Mouse (Mus musculus) G1E (cell line): Measurements from ENCODE around the gene Ago4.

Experiments
- CTCF ChIP-seq: IDR thresholded peaks from 2 replicates; pipeline ENCODE4 v1.5.1; 2012; ENCODE audit warnings: low read depth, low read length, inconsistent platforms, mixed read lengths
- GATA1 ChIP-seq: IDR thresholded peaks from 2 replicates; pipeline ENCODE4 v1.6.1; 2012; ENCODE audit warnings: borderline replicate concordance, low read length, inconsistent platforms, mixed read lengths
- GATA2 ChIP-seq: IDR thresholded peaks from 2 replicates; pipeline ENCODE4 v1.6.1; 2012; ENCODE audit warnings: low read depth, low read length, inconsistent platforms, borderline replicate concordance
- POLR2AphosphoS5 ChIP-seq: IDR thresholded peaks from 2 replicates; pipeline ENCODE4 v1.6.1; 2012; ENCODE audit warnings: low read depth, low read length, inconsistent platforms; ENCODE audit not compliant: insufficient replicate concordance
- TAL1 ChIP-seq: conservative IDR thresholded peaks from 2 replicates; pipeline ENCODE4 v1.6.1; 2012; ENCODE audit warnings: low read depth, low read length, inconsistent platforms, mixed read lengths

- TF ChIP-seq CTCF (no peak), TAL1 (no peak), GATA2 (no peak), POLR2AphosphoS5 (no peak), GATA1 (no peak)
Observed at GRCm38 (mm10) chr4:126495453-126495852, 37.8 kb downstream of the Ago4 start.
